Comparison of ENCODE assay signal across 7 mouse cellular contexts in the genomic region with DNA sequence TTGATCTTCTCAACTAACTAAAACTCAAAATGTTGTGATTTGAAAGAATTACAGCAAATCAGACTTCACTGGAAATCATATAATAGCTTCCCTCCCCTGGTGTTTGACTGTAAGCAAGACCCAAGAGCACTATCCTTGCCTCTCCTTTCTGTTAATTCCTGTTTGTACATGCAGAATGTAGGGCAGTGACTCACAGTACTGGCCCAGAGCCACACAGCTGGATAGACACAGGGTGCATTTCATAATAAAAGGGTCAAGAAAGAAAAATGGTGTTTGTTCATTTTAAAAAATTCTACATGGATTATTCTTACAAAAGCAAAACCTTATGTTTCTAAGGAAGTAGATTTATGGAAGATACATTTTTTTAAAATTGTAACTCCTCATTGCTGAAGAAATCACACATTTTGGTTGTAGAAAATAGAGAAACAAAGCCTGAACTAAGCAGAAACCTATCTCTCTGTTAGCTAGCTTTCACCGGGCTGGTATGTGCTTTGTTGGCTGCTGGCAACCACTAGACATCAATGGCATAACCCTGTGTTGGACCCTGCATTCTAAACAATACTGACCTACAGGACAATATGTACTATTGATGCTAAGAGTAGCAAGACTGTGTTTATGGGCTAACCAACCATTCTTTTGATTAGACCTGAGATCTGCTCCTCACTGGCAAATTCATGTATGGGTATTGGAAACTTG.
DNase-seq lines count a peak whose midpoint lies in the region; ATAC-seq and TF ChIP-seq lines count a peak whose summit lies in the region.

No protein-coding gene starts in this region.

- peak; percentile 39; the same call in 1 of the 2 replicates for ATAC-seq in heart, postnatal 0 days (ENCODE audit: insufficient read depth, low read depth)
- peak; percentile 91 for ATAC-seq in lung, postnatal 0 days

- H3K9ac ChIP-seq in heart, postnatal 0 days (replicated peaks; ENCODE audit: low read depth, low read length): no peak overlapping the region
- no peak overlapping the region for H3K9ac ChIP-seq in lung, postnatal 0 days (replicated peaks; ENCODE audit: low read depth)

- WGBS in heart, postnatal 0 days: 59% methylated on average over 1 of the region's 1 CpGs
- WGBS in lung, postnatal 0 days: 48% methylated on average over 1 of the region's 1 CpGs

- H3K4me3 ChIP-seq in heart, postnatal 0 days (ENCODE audit: low read depth, low read length): no peak overlapping the region
- no peak overlapping the region for H3K4me3 ChIP-seq in lung, postnatal 0 days (ENCODE audit: low read depth, low read length)
- H3K4me3 ChIP-seq in layer of hippocampus, adult 2 months: no peak overlapping the region

- no peaks in the 10 kb centered on the region; the same call in 1 of the 2 replicates for H3K9me3 ChIP-seq in heart, postnatal 0 days (replicated peaks; ENCODE audit: control insufficient read depth, low read length)
- H3K9me3 ChIP-seq in lung, postnatal 0 days (ENCODE audit: low read length): no peaks in the 10 kb centered on the region

- no peak for TF ChIP-seq CTCF in heart, postnatal 0 days (IDR thresholded peaks at IDR 0.05; ENCODE audit: low read depth)
- no peak for TF ChIP-seq CTCF in lung, postnatal 0 days (IDR thresholded peaks at IDR 0.05)
- no peak for TF ChIP-seq CTCF in layer of hippocampus, adult 2 months (conservative IDR thresholded peaks at IDR 0.05)

- H3K36me3 ChIP-seq in heart, postnatal 0 days (replicated peaks; ENCODE audit: control insufficient read depth, insufficient read depth, low read length): no peaks in the 10 kb centered on the region
- H3K36me3 ChIP-seq in lung, postnatal 0 days (ENCODE audit: insufficient read depth, low read length): no peaks in the 10 kb centered on the region

- no peak for TF ChIP-seq EP300 in heart, postnatal 0 days (IDR thresholded peaks at IDR 0.05; ENCODE audit: low read depth)
- peak; percentile 43; the same call in 1 of the 2 replicates for TF ChIP-seq EP300 in lung, postnatal 0 days (IDR thresholded peaks at IDR 0.05)

- peaks cover 4% of the 10 kb centered on the region; the same call in 1 of the 2 replicates for H3K4me1 ChIP-seq in heart, postnatal 0 days (ENCODE audit: control insufficient read depth, insufficient read depth)
- H3K4me1 ChIP-seq in lung, postnatal 0 days (ENCODE audit: insufficient read depth, low read depth, low read length): no peaks in the 10 kb centered on the region

- no peaks in the 10 kb centered on the region for H3K27me3 ChIP-seq in heart, postnatal 0 days (ENCODE audit: control insufficient read depth, insufficient read depth, low read length)
- H3K27me3 ChIP-seq in lung, postnatal 0 days (replicated peaks; ENCODE audit: insufficient read depth, low read length): no peaks in the 10 kb centered on the region

- no peak overlapping the region for H3K4me2 ChIP-seq in heart, postnatal 0 days (ENCODE audit: low read depth, low read length)
- H3K4me2 ChIP-seq in lung, postnatal 0 days (replicated peaks; ENCODE audit: low read depth, low read length): no peak overlapping the region

- DNase-seq in adipocyte (ENCODE audit: low spot score): peak; percentile 97
- DNase-seq in adrenal gland, postnatal 14 days: peak; percentile 86
- DNase-seq in heart, postnatal 0 days (ENCODE audit: low spot score): peak; percentile 59
- peak; percentile 84 for DNase-seq in lung, postnatal 0 days (ENCODE audit: low spot score)
- no peak for DNase-seq in layer of hippocampus, postnatal 14 days (ENCODE audit: low spot score in 2 of 2)
- DNase-seq in frontal cortex, postnatal 10 days (ENCODE audit: low spot score in 2 of 2): no peak
- DNase-seq in layer of hippocampus, adult 2 months (ENCODE audit: low spot score in 2 of 2): no peak

- no peak overlapping the region for H3K27ac ChIP-seq in heart, postnatal 0 days (ENCODE audit: low read depth)
- no peak overlapping the region for H3K27ac ChIP-seq in lung, postnatal 0 days (ENCODE audit: low read length)
- no peak overlapping the region for H3K27ac ChIP-seq in layer of hippocampus, adult 2 months

Comparison
In these comparisons a context has a peak if more than half of its experiments do, and no peak if none do; other contexts are left out.
1. DNase-seq: peak in adipocyte (single experiment), adrenal gland, postnatal 14 days (single experiment), heart, postnatal 0 days (single experiment) and lung, postnatal 0 days (single experiment); none in layer of hippocampus, postnatal 14 days (0 of 2), frontal cortex, postnatal 10 days (0 of 2) and layer of hippocampus, adult 2 months (0 of 2).